Mouse (Mus musculus): ENCODE data around the gene Rbmxl1. TPM values are rescaled to one million over a fixed set of nuclear protein-coding genes. Genes with fewer than 3 reads are reported as not detected.

Rbmxl1 gene
- polyA plus RNA-seq, 1 experiment from 2014 or later = 220 TPM

DNA sequence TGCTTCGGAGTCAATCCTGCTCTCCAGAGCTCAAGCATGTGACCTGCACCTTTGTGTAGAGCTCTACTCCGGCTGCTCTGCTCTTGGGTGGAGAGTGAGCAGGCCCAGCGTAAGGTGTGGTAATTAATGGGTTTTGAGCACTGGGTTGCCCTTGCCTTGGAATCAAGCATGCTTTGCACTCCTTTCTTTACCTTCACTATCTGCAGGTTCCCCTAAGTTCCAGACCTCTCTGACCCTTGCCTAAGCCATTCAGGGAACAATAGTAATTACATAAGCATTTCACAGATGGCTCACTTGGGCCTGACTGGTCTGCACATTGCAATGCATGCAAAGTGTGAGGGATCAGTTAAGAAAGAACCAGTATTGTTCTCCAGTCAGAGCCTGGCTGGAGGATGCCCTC lies 29.1 kb upstream of the Rbmxl1 start:
- no peak overlapping the region for H3K9ac ChIP-seq (replicated peaks; ENCODE audit: low read depth, low read length)
- H3K27me3 ChIP-seq (replicated peaks; ENCODE audit: control insufficient read depth, insufficient read depth, low read length) = no peaks in the 10 kb centered on the region
- H3K27ac ChIP-seq (ENCODE audit: low read length) = no peak overlapping the region
- no peak overlapping the region for H3K4me2 ChIP-seq (ENCODE audit: low read length)
- ATAC-seq = no peak
- H3K4me1 ChIP-seq (replicated peaks; ENCODE audit: control insufficient read depth, insufficient read depth, low read length) = no peaks in the 10 kb centered on the region
- no peak overlapping the region for H3K4me3 ChIP-seq (replicated peaks; ENCODE audit: low read length)
- 95% methylated on average over 3 of the region's 3 CpGs for WGBS
- no peaks in the 10 kb centered on the region for H3K9me3 ChIP-seq (ENCODE audit: control insufficient read depth, low read length)
- H3K36me3 ChIP-seq (ENCODE audit: control insufficient read depth, insufficient read depth) = peaks cover 8% of the 10 kb centered on the region; the same call in 1 of the 2 replicates

GRCm38 (mm10) chr8:78536716-78537115 lies 28.0 kb upstream of the Rbmxl1 start:
- Histone ChIP-seq H3K9me3 (ENCODE audit: control insufficient read depth, low read length) (no peaks in the 10 kb centered on the region), H3K27ac (ENCODE audit: low read length) (no peak overlapping the region), H3K4me1 (replicated peaks; ENCODE audit: control insufficient read depth, insufficient read depth, low read length) (no peaks in the 10 kb centered on the region), H3K36me3 (ENCODE audit: control insufficient read depth, insufficient read depth) (peaks cover 5% of the 10 kb centered on the region; the same call in 1 of the 2 replicates), H3K27me3 (replicated peaks; ENCODE audit: control insufficient read depth, insufficient read depth, low read length) (no peaks in the 10 kb centered on the region), H3K4me3 (replicated peaks; ENCODE audit: low read length) (no peak overlapping the region), H3K4me2 (ENCODE audit: low read length) (no peak overlapping the region), H3K9ac (replicated peaks; ENCODE audit: low read depth, low read length) (no peak overlapping the region)
- 86% methylated on average over 5 of the region's 5 CpGs for WGBS
- ATAC-seq = no peak

GRCm38 (mm10) chr8:78533981-78534380 lies 25.3 kb upstream of the Rbmxl1 start:
- H3K4me2 ChIP-seq (ENCODE audit: low read length) = no peak overlapping the region
- peaks cover 5% of the 10 kb centered on the region; the same call in 1 of the 2 replicates for H3K36me3 ChIP-seq (ENCODE audit: control insufficient read depth, insufficient read depth)
- ATAC-seq = no peak
- WGBS = 83% methylated on average over 6 of the region's 6 CpGs
- H3K27me3 ChIP-seq (replicated peaks; ENCODE audit: control insufficient read depth, insufficient read depth, low read length) = no peaks in the 10 kb centered on the region
- H3K4me1 ChIP-seq (replicated peaks; ENCODE audit: control insufficient read depth, insufficient read depth, low read length) = no peaks in the 10 kb centered on the region
- no peak overlapping the region for H3K27ac ChIP-seq (ENCODE audit: low read length)
- H3K9ac ChIP-seq (replicated peaks; ENCODE audit: low read depth, low read length) = no peak overlapping the region
- no peaks in the 10 kb centered on the region for H3K9me3 ChIP-seq (ENCODE audit: control insufficient read depth, low read length)
- no peak overlapping the region for H3K4me3 ChIP-seq (replicated peaks; ENCODE audit: low read length)

- no peak overlapping the region for H3K9ac ChIP-seq (replicated peaks; ENCODE audit: low read depth, low read length)
- peaks cover 3% of the 10 kb centered on the region; the same call in 1 of the 2 replicates for H3K36me3 ChIP-seq (ENCODE audit: control insufficient read depth, insufficient read depth)
- no peaks in the 10 kb centered on the region for H3K27me3 ChIP-seq (replicated peaks; ENCODE audit: control insufficient read depth, insufficient read depth, low read length)
- WGBS = 97% methylated on average over 3 of the region's 3 CpGs
- H3K4me3 ChIP-seq (replicated peaks; ENCODE audit: low read length) = no peak overlapping the region
- ATAC-seq = no peak
- peaks cover 7% of the 10 kb centered on the region for H3K4me1 ChIP-seq (replicated peaks; ENCODE audit: control insufficient read depth, insufficient read depth, low read length)
- no peak overlapping the region for H3K27ac ChIP-seq (ENCODE audit: low read length)
- no peak overlapping the region for H3K4me2 ChIP-seq (ENCODE audit: low read length)
- H3K9me3 ChIP-seq (ENCODE audit: control insufficient read depth, low read length) = no peaks in the 10 kb centered on the region
Observed at GRCm38 (mm10) chr8:78515132-78515531, 6.4 kb upstream of the Rbmxl1 start.

DNA sequence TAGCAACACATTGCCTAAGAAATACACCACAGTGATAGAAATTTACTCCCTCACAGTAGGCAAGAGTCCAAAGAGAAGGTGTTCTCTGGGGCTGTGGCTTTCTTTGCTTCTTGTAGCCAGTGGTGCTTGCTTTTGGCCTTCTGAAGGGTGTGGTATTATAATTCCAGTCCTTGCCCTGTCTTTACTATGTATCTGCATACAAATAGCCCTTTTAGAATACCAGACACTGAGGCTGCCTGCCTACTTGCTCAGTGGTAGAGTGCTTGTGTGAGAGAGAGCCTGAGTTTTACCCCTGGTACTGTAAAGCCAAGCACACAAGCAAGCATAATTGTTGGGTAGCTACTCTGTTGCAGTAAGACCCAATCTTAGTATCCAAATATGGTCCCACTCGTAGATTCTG lies 6.0 kb upstream of the Rbmxl1 start:
- Histone ChIP-seq H3K9ac (replicated peaks; ENCODE audit: low read depth, low read length) (no peak overlapping the region), H3K4me1 (replicated peaks; ENCODE audit: control insufficient read depth, insufficient read depth, low read length) (peaks cover 8% of the 10 kb centered on the region), H3K4me3 (replicated peaks; ENCODE audit: low read length) (no peak overlapping the region), H3K27me3 (replicated peaks; ENCODE audit: control insufficient read depth, insufficient read depth, low read length) (no peaks in the 10 kb centered on the region), H3K9me3 (ENCODE audit: control insufficient read depth, low read length) (no peaks in the 10 kb centered on the region), H3K36me3 (ENCODE audit: control insufficient read depth, insufficient read depth) (peaks cover 3% of the 10 kb centered on the region; the same call in 1 of the 2 replicates), H3K4me2 (ENCODE audit: low read length) (no peak overlapping the region), H3K27ac (ENCODE audit: low read length) (no peak overlapping the region)
- 89% methylated on average over 1 of the region's 1 CpGs for WGBS
- ATAC-seq = no peak

- Histone ChIP-seq H3K27me3 (replicated peaks; ENCODE audit: control insufficient read depth, insufficient read depth, low read length) (no peaks in the 10 kb centered on the region), H3K9ac (replicated peaks; ENCODE audit: low read depth, low read length) (no peak overlapping the region), H3K9me3 (ENCODE audit: control insufficient read depth, low read length) (no peaks in the 10 kb centered on the region), H3K4me3 (replicated peaks; ENCODE audit: low read length) (no peak overlapping the region), H3K36me3 (ENCODE audit: control insufficient read depth, insufficient read depth) (peaks cover 3% of the 10 kb centered on the region; the same call in 1 of the 2 replicates), H3K27ac (ENCODE audit: low read length) (no peak overlapping the region), H3K4me2 (ENCODE audit: low read length) (no peak overlapping the region), H3K4me1 (replicated peaks; ENCODE audit: control insufficient read depth, insufficient read depth, low read length) (peaks cover 8% of the 10 kb centered on the region)
- 84% methylated on average over 4 of the region's 4 CpGs for WGBS
- ATAC-seq = no peak
Observed at GRCm38 (mm10) chr8:78513106-78513505, 4.4 kb upstream of the Rbmxl1 start.

- Histone ChIP-seq H3K4me2 (ENCODE audit: low read length) (no peak overlapping the region), H3K4me1 (replicated peaks; ENCODE audit: control insufficient read depth, insufficient read depth, low read length) (peaks cover 14% of the 10 kb centered on the region), H3K9ac (replicated peaks; ENCODE audit: low read depth, low read length) (no peak overlapping the region), H3K4me3 (replicated peaks; ENCODE audit: low read length) (no peak overlapping the region), H3K36me3 (ENCODE audit: control insufficient read depth, insufficient read depth) (peaks cover 6% of the 10 kb centered on the region), H3K27me3 (replicated peaks; ENCODE audit: control insufficient read depth, insufficient read depth, low read length) (no peaks in the 10 kb centered on the region), H3K9me3 (ENCODE audit: control insufficient read depth, low read length) (no peaks in the 10 kb centered on the region), H3K27ac (ENCODE audit: low read length) (no peak overlapping the region)
- no peak for ATAC-seq
- WGBS = 57% methylated on average over 3 of the region's 3 CpGs
Observed at GRCm38 (mm10) chr8:78510926-78511325, 2.2 kb upstream of the Rbmxl1 start.

DNA sequence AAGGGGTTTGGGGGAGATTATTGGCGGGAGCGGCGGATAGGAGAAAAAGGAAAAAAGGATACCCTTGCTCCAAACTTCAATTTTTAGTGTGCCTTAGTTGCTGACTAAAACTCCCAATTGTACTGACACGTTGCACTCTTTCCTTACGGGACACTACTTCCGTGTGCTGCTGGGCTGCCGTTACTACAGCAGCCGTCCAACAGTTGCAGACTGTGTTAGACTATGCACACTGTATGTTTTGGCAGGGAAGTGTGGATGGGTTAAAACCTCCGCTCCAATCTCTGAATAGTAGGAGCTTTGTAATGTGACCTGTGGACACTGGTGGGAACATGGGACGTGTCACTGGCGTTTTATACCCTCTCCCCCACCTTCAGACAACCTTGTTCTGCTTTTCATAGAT lies 1.4 kb upstream of the Rbmxl1 start:
- no peak for ATAC-seq

GRCm38 (mm10) chr8:78509273-78510031 lies 754 bp upstream of the Rbmxl1 start, which contains the start of gene Slc10a7:
Gene Slc10a7 (plus strand): TSS chr8:78509346.
- peak within 1 kb of the TSS; percentile 86 for H3K4me2 ChIP-seq (ENCODE audit: low read length)
- peaks cover 14% of the 10 kb centered on the region for H3K4me1 ChIP-seq (replicated peaks; ENCODE audit: control insufficient read depth, insufficient read depth, low read length)
- WGBS = 0% methylated on average over 51 of the region's 51 CpGs
- peak within 1 kb of the TSS; percentile 96 for H3K4me3 ChIP-seq (replicated peaks; ENCODE audit: low read length)
- peak within 1 kb of the TSS; percentile 97 for H3K9ac ChIP-seq (replicated peaks; ENCODE audit: low read depth, low read length)
- H3K36me3 ChIP-seq (ENCODE audit: control insufficient read depth, insufficient read depth) = peaks cover 9% of the 10 kb centered on the region
- no peaks in the 10 kb centered on the region for H3K9me3 ChIP-seq (ENCODE audit: control insufficient read depth, low read length)
- peak; percentile 97 for ATAC-seq
- peak within 1 kb of the TSS; percentile 98 for H3K27ac ChIP-seq (ENCODE audit: low read length)
- no peaks in the 10 kb centered on the region for H3K27me3 ChIP-seq (replicated peaks; ENCODE audit: control insufficient read depth, insufficient read depth, low read length)

More for the DNA sequence above, 1.4 kb upstream of the Rbmxl1 start:
- H3K27ac ChIP-seq (ENCODE audit: low read length) = peak overlapping the region; percentile 98
- H3K27me3 ChIP-seq (replicated peaks; ENCODE audit: control insufficient read depth, insufficient read depth, low read length) = no peaks in the 10 kb centered on the region
- no peaks in the 10 kb centered on the region for H3K9me3 ChIP-seq (ENCODE audit: control insufficient read depth, low read length)
- H3K4me3 ChIP-seq (replicated peaks; ENCODE audit: low read length) = peak overlapping the region; percentile 96
- peaks cover 3% of the 10 kb centered on the region for H3K36me3 ChIP-seq (ENCODE audit: control insufficient read depth, insufficient read depth)
- H3K4me1 ChIP-seq (replicated peaks; ENCODE audit: control insufficient read depth, insufficient read depth, low read length) = peaks cover 14% of the 10 kb centered on the region
- H3K4me2 ChIP-seq (ENCODE audit: low read length) = peak overlapping the region; percentile 86
- H3K9ac ChIP-seq (replicated peaks; ENCODE audit: low read depth, low read length) = peak overlapping the region; percentile 97
- WGBS = 0% methylated on average over 11 of the region's 11 CpGs
